Mouse (Mus musculus): Measurements from ENCODE around the gene Fmo3. TPM values are rescaled to one million over a fixed set of nuclear protein-coding genes. Genes with fewer than 3 reads are reported as not detected.
A peak's percentile ranks its signal among the peaks of the same experiment; 100 is the strongest.

Fmo3 gene
- polyA plus RNA-seq (2015; fragmentation: Nextera tagmentation; extraction: Ambion mirVana): 0.10 TPM in 1 of 2 replicates, not detected in the other

DNA sequence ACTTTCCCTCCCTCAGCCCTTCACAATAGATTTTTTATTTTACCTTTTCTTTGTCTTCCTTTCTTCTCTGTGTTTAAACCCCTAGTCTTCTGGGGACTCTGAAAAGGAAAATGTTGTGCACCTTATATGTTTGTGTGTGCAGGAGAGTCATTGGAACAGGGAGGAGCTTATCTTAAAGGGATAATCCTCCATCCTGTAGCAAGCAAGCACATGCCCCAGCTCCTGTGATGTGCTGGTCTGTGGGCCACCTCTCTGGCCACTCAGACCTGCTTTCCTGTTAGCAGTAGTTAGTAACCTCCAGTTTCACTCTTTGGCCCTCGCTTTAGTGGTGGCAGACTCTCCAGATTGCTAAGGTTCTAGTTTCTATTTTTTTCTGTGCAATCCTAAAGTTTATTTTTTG, at the start of gene Fmo3:
TSS of gene Fmo3 (minus strand) at position 101 of the 400 bp plus-strand sequence.
- Histone ChIP-seq H3K27ac (no peak within 1 kb of the TSS), H3K9ac (no peak within 1 kb of the TSS), H3K4me1 (no peaks in the 10 kb centered on the region), H3K27me3 (replicated peaks) (no peaks in the 10 kb centered on the region), H3K4me2 (no peak within 1 kb of the TSS), H3K4me3 (replicated peaks) (no peak within 1 kb of the TSS), H3K9me3 (no peaks in the 10 kb centered on the region), H3K36me3 (no peaks in the 10 kb centered on the region)
- no peak for ATAC-seq (ENCODE audit: insufficient read depth, low FRiP score, low read depth)
- whole genome bisulfite sequencing: 77% methylated on average over 1 of the region's 1 CpGs

DNA sequence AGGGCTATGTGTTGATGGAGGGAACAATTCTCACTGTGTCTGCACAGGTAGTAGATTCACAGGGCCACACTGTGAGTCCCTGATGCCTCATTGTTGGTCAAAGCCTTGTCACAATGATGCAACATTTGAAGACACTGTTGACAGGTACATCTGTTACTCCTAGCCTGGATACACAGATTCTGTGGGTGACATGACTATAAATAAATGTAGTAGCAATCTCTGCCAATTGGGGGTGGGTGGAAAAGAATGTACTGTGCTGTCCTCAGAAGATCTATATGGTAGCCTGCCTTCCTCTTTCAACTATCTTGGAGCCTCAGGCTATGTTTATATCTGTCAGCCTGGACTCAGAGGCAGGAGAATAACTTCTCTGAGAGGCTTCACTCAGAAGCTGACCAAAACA, 38.7 kb upstream of the Fmo3 start:
- H3K27me3 ChIP-seq (replicated peaks): no peaks in the 10 kb centered on the region
- no peaks in the 10 kb centered on the region for H3K9me3 ChIP-seq
- H3K4me1 ChIP-seq: no peaks in the 10 kb centered on the region
- H3K4me3 ChIP-seq (replicated peaks): no peak overlapping the region
- H3K36me3 ChIP-seq: no peaks in the 10 kb centered on the region
- no peak overlapping the region for H3K4me2 ChIP-seq
- ATAC-seq (ENCODE audit: insufficient read depth, low FRiP score, low read depth): no peak
- H3K27ac ChIP-seq: no peak overlapping the region
- H3K9ac ChIP-seq: no peak overlapping the region

DNA sequence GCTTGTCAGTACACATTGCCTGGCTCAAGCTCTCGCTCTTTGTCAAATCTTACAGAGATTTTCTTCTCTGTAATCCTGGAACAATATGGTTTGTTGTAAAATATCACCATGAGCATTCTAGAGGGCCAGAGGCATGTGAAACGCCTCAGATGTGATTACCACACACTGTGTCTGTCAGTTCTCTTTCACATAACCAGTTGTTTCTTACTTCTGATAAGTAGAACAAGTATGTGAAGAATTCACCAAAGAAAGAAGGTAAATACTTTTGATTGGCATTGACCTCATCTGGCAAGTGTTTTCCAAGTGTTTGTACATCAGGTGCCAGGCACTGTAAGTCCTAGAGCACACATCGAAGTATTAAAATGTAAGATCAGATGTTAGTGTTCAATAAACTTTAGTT, 24.9 kb upstream of the Fmo3 start:
- no peaks in the 10 kb centered on the region for H3K27me3 ChIP-seq (replicated peaks)
- H3K9me3 ChIP-seq: no peaks in the 10 kb centered on the region
- no peak for ATAC-seq (ENCODE audit: insufficient read depth, low FRiP score, low read depth)
- WGBS: 53% methylated on average over 3 of the region's 3 CpGs
- no peak overlapping the region for H3K27ac ChIP-seq
- H3K4me3 ChIP-seq (replicated peaks): no peak overlapping the region
- no peak overlapping the region for H3K4me2 ChIP-seq
- H3K36me3 ChIP-seq: no peaks in the 10 kb centered on the region
- H3K9ac ChIP-seq: no peak overlapping the region
- no peaks in the 10 kb centered on the region for H3K4me1 ChIP-seq

DNA sequence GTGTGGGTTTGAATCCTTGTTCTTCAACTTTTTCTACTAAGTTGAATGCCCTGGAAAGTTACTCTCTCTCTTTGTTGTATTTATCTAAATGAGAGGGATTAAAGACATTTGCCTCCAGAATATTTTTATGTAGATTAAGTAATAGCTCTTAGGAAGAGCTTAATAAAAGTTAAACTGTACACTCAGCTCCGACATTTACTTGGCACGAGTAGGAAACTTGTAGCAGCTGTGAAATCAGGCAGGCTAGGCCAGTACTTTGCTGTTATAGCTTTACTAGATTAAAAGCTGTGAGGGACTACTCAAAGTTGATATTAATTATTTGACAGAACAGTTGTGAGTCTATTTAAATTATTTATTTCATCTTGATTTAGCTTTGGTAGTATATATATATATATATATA, 19.2 kb upstream of the Fmo3 start:
- no peak overlapping the region for H3K4me2 ChIP-seq
- no peak overlapping the region for H3K9ac ChIP-seq
- no peaks in the 10 kb centered on the region for H3K4me1 ChIP-seq
- H3K27me3 ChIP-seq (replicated peaks): no peaks in the 10 kb centered on the region
- H3K36me3 ChIP-seq: no peaks in the 10 kb centered on the region
- H3K9me3 ChIP-seq: no peaks in the 10 kb centered on the region
- H3K4me3 ChIP-seq (replicated peaks): no peak overlapping the region
- peak; percentile 35; the same call in 1 of the 2 replicates for ATAC-seq (ENCODE audit: insufficient read depth, low FRiP score, low read depth)
- H3K27ac ChIP-seq: no peak overlapping the region
- 53% methylated on average over 2 of the region's 2 CpGs for whole genome bisulfite sequencing

DNA sequence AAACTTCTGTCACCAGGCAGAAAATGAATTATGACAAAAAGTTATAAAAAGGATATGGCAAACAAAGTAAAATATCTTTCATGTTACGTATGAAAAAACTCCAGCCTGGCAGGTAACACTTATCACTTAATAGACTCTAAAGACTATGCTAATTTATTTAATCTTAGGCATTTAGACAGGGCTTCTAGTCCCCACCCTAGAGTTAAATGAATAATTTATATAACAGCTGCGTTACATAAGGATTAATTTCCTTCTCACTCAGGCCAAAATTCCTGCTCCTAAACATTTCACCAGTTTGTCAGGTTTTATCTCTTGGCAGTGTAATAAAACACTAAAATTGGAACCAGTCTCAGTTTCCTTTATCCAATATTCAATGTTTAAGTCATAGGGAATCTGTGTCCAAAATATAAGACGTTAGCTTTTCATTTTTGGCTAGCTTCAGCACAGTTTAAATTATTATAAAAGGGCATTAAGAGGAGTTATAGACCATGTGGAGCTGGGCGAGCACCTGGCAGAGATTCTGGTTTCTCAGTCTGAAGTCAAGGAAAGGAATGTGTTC, 17.0 kb upstream of the Fmo3 start:
- 51% methylated on average over 4 of the region's 4 CpGs for WGBS
- H3K9me3 ChIP-seq: no peaks in the 10 kb centered on the region
- H3K4me1 ChIP-seq: no peaks in the 10 kb centered on the region
- H3K9ac ChIP-seq: no peak overlapping the region
- no peaks in the 10 kb centered on the region for H3K36me3 ChIP-seq
- no peak overlapping the region for H3K4me3 ChIP-seq (replicated peaks)
- H3K27ac ChIP-seq: peak overlapping the region; percentile 1; the same call in 1 of the 2 replicates
- H3K27me3 ChIP-seq (replicated peaks): no peaks in the 10 kb centered on the region
- H3K4me2 ChIP-seq: no peak overlapping the region
- peak; percentile 31; the same call in 1 of the 2 replicates for ATAC-seq (ENCODE audit: insufficient read depth, low FRiP score, low read depth)

DNA sequence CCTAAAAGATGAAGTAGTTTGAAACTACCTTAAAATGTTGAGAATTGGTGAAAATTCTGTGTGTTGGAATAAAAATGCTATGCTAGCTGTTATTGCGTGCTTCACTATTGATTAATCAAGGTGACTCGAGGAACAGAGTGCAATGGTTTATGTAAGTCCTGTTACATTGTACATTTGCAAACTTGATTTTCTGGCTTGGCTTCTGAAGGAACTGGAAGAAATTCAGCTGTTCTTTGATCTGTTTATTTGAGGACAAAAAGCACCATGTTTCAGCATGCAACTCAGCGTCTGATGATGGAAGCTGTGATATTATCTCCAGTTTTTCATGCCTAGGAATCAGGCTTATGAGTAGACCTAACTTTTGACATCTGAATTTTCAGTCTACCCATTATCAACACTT, 3.2 kb upstream of the Fmo3 start:
- Histone ChIP-seq H3K27me3 (replicated peaks) (no peaks in the 10 kb centered on the region), H3K27ac (no peak overlapping the region), H3K4me1 (no peaks in the 10 kb centered on the region), H3K9me3 (no peaks in the 10 kb centered on the region), H3K9ac (no peak overlapping the region), H3K36me3 (no peaks in the 10 kb centered on the region), H3K4me2 (no peak overlapping the region), H3K4me3 (replicated peaks) (no peak overlapping the region)
- 49% methylated on average over 3 of the region's 3 CpGs for WGBS
- no peak for ATAC-seq (ENCODE audit: insufficient read depth, low FRiP score, low read depth)

DNA sequence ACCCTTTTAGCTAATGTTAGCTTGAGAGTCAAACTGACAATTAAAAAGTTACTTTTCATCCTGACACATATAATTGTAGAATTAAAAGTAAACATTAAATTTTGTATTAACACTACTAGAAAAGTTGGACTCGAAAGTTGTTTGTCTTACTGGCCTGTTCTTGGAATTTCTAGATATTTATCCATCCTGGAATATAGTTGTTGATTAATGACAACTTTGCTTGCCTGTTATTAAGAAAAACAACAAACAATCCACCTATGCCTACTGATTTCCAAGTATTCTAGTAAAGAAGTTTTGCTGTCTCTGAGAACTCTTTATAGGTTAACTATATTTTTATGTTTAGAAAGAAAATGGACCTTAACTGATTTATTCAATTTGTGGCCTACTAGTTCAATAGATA, 2.4 kb upstream of the Fmo3 start:
- Histone ChIP-seq H3K4me1 (no peaks in the 10 kb centered on the region), H3K4me2 (no peak overlapping the region), H3K27ac (no peak overlapping the region), H3K36me3 (no peaks in the 10 kb centered on the region), H3K9me3 (no peaks in the 10 kb centered on the region), H3K4me3 (replicated peaks) (no peak overlapping the region), H3K9ac (no peak overlapping the region), H3K27me3 (replicated peaks) (no peaks in the 10 kb centered on the region)
- no peak for ATAC-seq (ENCODE audit: insufficient read depth, low FRiP score, low read depth)
- 66% methylated on average over 1 of the region's 1 CpGs for WGBS

DNA sequence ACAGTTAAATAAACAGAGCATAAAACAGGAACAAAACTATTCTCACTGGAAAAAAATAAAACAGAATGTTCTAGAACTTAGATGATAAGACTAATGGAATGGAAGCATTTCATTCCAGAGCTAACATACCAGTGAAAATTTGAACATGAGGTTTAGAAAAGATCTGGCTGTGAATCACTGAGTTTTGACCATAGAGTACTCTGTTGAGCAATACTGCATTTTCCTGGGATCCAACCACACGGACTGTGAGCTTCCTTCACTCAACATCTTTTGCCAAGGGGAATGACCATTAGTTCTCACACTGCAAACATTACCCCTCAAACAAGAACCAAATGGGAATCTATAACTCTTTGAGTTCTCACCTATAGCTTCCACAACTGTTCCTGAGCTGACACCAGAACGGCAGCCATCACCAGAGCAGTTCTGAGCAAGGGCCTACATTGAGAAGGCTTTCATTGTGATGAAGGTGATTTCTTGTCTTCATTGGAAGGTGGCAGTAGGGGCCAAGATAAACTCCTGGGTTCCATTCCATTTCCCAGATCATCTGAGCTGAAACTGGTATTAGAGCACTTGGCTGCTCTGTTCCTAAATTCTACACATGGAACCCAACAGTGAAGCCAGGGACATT, 1.9 kb upstream of the Fmo3 start:
- Histone ChIP-seq H3K4me2 (no peak overlapping the region), H3K9me3 (no peaks in the 10 kb centered on the region), H3K4me3 (replicated peaks) (no peak overlapping the region), H3K36me3 (no peaks in the 10 kb centered on the region), H3K9ac (no peak overlapping the region), H3K27ac (no peak overlapping the region), H3K4me1 (no peaks in the 10 kb centered on the region), H3K27me3 (replicated peaks) (no peaks in the 10 kb centered on the region)
- WGBS: 81% methylated on average over 2 of the region's 2 CpGs
- ATAC-seq (ENCODE audit: insufficient read depth, low FRiP score, low read depth): no peak

DNA sequence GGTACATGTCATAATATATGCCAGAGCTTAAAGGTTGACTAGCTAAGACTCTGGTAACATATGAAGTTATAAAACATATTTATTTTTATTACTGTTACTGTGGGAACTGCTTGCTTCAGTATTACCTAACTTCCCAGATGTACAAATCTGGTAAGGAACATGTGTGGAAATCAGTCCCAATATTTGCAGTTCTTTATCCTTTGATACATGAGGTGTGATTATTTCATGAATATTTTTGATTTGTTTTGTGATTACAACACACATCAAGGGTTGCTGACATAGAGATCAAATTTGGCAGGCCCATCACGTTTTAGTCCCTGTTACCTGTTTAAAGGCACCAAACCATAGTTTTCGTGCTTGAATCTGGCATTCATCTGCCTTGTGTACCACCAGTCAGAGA, 20.8 kb downstream of the Fmo3 start:
- ATAC-seq (ENCODE audit: insufficient read depth, low FRiP score, low read depth): no peak
- Histone ChIP-seq H3K9me3 (no peaks in the 10 kb centered on the region), H3K9ac (no peak overlapping the region), H3K27me3 (replicated peaks) (no peaks in the 10 kb centered on the region), H3K4me2 (no peak overlapping the region), H3K4me1 (no peaks in the 10 kb centered on the region), H3K27ac (no peak overlapping the region), H3K4me3 (replicated peaks) (no peak overlapping the region), H3K36me3 (no peaks in the 10 kb centered on the region)
- 58% methylated on average over 2 of the region's 2 CpGs for WGBS

DNA sequence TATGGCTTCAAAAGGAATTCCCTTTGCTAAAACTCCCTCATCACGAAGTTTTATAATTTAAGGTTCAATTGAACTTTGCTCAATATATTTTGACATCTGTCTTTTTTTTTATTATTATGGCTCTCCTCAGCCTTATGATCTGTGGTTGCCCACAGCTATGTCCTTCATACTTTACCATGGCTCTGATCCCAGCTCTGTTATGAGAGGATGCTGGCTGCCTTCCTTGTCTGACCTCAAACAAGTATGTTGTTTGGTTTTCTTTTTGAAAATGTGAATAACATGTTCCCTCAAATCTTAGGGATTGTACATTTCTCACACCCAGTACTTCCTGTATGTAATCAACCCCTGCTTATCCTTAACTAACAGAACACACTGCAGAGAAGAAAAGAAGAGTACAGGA, 26.9 kb downstream of the Fmo3 start:
- Histone ChIP-seq H3K36me3 (no peaks in the 10 kb centered on the region), H3K9ac (no peak overlapping the region), H3K4me1 (no peaks in the 10 kb centered on the region), H3K4me2 (no peak overlapping the region), H3K27ac (no peak overlapping the region), H3K9me3 (no peaks in the 10 kb centered on the region), H3K27me3 (replicated peaks) (no peaks in the 10 kb centered on the region), H3K4me3 (replicated peaks) (no peak overlapping the region)
- WGBS: 89% methylated on average over 1 of the region's 1 CpGs
- ATAC-seq (ENCODE audit: insufficient read depth, low FRiP score, low read depth): no peak

DNA sequence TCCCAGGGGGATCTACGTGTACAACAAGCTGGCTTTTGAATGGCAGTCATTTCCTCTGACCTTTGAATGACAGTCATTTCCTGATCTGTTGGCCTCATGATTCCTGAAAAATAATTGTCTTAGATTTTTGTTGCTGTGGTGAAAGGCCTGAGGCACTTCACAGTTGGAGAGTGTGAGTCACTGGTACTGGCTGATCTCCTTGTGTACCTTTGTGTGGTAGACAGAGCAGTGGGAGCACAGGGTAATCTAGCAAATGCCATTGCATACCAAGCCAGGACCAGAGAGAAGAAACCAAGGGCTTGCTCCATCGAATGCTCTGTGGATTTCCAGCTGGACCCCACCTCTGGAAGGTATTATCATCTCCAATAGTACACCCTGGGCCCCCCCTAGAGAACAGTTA, 31.2 kb downstream of the Fmo3 start:
- Histone ChIP-seq H3K9me3 (no peaks in the 10 kb centered on the region), H3K4me3 (replicated peaks) (no peak overlapping the region), H3K4me2 (no peak overlapping the region), H3K27ac (no peak overlapping the region), H3K27me3 (replicated peaks) (no peaks in the 10 kb centered on the region), H3K4me1 (no peaks in the 10 kb centered on the region), H3K9ac (no peak overlapping the region), H3K36me3 (no peaks in the 10 kb centered on the region)
- 44% methylated on average over 2 of the region's 2 CpGs for whole genome bisulfite sequencing
- ATAC-seq (ENCODE audit: insufficient read depth, low FRiP score, low read depth): no peak

DNA sequence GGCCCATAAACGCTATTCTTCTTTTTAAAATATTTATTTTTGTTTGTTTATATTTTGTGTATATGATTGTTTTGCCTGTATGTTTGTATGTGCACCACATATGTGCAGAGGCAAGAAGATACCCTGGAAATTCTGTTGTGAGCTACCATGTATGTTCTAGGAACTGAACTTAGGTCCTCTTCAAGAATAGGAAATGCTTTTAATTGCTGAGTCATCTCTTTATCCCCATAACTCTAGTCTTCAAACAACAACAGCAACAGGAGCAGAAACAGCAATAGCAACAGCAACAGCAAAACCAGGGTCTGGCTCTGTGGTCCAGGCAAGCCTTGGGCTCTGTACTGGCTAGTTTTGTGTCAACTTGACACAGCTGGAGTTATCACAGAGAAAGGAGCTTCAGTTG, 34.6 kb downstream of the Fmo3 start:
- Histone ChIP-seq H3K4me2 (no peak overlapping the region), H3K9me3 (no peaks in the 10 kb centered on the region), H3K9ac (no peak overlapping the region), H3K27ac (no peak overlapping the region), H3K27me3 (replicated peaks) (no peaks in the 10 kb centered on the region), H3K36me3 (no peaks in the 10 kb centered on the region), H3K4me3 (replicated peaks) (no peak overlapping the region), H3K4me1 (no peaks in the 10 kb centered on the region)
- ATAC-seq (ENCODE audit: insufficient read depth, low FRiP score, low read depth): no peak
- WGBS: 87% methylated on average over 1 of the region's 1 CpGs

DNA sequence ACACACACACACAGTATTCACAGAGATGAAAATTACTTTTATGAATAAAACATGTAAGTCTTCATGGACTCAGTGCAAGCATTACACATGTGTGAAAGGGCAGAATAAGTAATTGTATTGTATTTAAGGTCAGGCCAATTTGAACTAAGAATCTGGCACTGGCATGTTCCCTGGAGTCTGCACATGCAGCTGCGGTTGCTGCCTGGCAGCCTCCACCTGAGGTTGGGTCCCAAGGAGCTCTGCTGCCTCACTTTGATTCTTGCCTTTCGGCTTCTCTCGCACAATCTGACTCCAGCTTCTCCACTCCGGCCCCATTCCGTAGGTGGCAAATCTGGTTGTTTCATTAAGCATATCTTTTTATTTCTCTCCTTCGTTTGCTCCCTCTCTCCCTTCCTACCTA, 36.4 kb downstream of the Fmo3 start:
- Histone ChIP-seq H3K4me3 (replicated peaks) (no peak overlapping the region), H3K27me3 (replicated peaks) (no peaks in the 10 kb centered on the region), H3K36me3 (no peaks in the 10 kb centered on the region), H3K9me3 (no peaks in the 10 kb centered on the region), H3K27ac (no peak overlapping the region), H3K4me1 (no peaks in the 10 kb centered on the region), H3K4me2 (no peak overlapping the region), H3K9ac (no peak overlapping the region)
- WGBS: 82% methylated on average over 6 of the region's 6 CpGs
- ATAC-seq (ENCODE audit: insufficient read depth, low FRiP score, low read depth): no peak

All from stomach, embryonic 15.5 days (tissue).